Mouse (Mus musculus) liver, adult 2 months (tissue): ENCODE measurements at regions not wholly inside any gene's neighbourhood (a gene's known extent, or its start where the extent isn't known, plus 50 kb on each side); places are given as distances from the start of the nearest gene placed in this dataset.

ENCODE experiments used
- CTCF ChIP-seq: fragments of 200-500 bp; IDR thresholded peaks from 2 replicates; pipeline ENCODE4 v1.5.1; 2011; ENCODE audit warnings: low read depth, low read length, control low read depth
- POLR2A ChIP-seq: fragments of 200-500 bp; IDR thresholded peaks from 2 replicates; pipeline ENCODE4 v1.6.1; 2011; ENCODE audit warnings: low read length, control low read depth; ENCODE audit not compliant: insufficient read depth; ENCODE audit errors: extremely low read depth

- no peak for TF ChIP-seq CTCF
- TF ChIP-seq POLR2A = no peak
Measured at GRCm38 (mm10) chr16:42649767-42650166, 225.9 kb upstream of the Zbtb20 start.
